Mouse (Mus musculus): ENCODE measurements around the gene March10.

March10 gene

GRCm38 (mm10) chr11:105456497-105456907, at the start of gene March10:
Gene March10 (minus strand): TSS chr11:105456735.
- peak; percentile 81 to 82 for DNase-seq (ENCODE audit: low spot score in 2 of 2)

- DNase-seq (ENCODE audit: low spot score in 2 of 2) = no peak
These were observed 49.8 kb upstream of the March10 start for GRCm38 (mm10) chr11:105506322-105506721.

- DNase-seq (ENCODE audit: low spot score in 2 of 2) = no peak
These were observed 48.5 kb upstream of the March10 start for GRCm38 (mm10) chr11:105505038-105505437.

- no peak for DNase-seq (ENCODE audit: low spot score in 2 of 2)
These were observed 45.8 kb upstream of the March10 start for GRCm38 (mm10) chr11:105502311-105502710.

- DNase-seq (ENCODE audit: low spot score in 2 of 2) = peak in 1 of 2 experiments; percentile 48
These were observed 41.0 kb upstream of the March10 start for GRCm38 (mm10) chr11:105497505-105497904.

- DNase-seq (ENCODE audit: low spot score in 2 of 2) = no peak
These were observed 40.1 kb upstream of the March10 start for GRCm38 (mm10) chr11:105496665-105497064.

- DNase-seq (ENCODE audit: low spot score in 2 of 2) = peak in 1 of 2 experiments; percentile 41
These were observed 39.2 kb upstream of the March10 start for GRCm38 (mm10) chr11:105495591-105496270.

- DNase-seq (ENCODE audit: low spot score in 2 of 2) = no peak
These were observed 38.3 kb upstream of the March10 start for GRCm38 (mm10) chr11:105494786-105495369.

- no peak for DNase-seq (ENCODE audit: low spot score in 2 of 2)
These were observed 35.9 kb upstream of the March10 start for GRCm38 (mm10) chr11:105492392-105492791.

GRCm38 (mm10) chr11:105490971-105491370, 34.4 kb upstream of the March10 start:
- no peak for DNase-seq (ENCODE audit: low spot score in 2 of 2)

- DNase-seq (ENCODE audit: low spot score in 2 of 2) = no peak
These were observed 28.9 kb upstream of the March10 start for GRCm38 (mm10) chr11:105485412-105485811.

- no peak for DNase-seq (ENCODE audit: low spot score in 2 of 2)
These were observed 28.5 kb upstream of the March10 start for GRCm38 (mm10) chr11:105484993-105485392.

GRCm38 (mm10) chr11:105482747-105483146, 26.2 kb upstream of the March10 start:
- no peak for DNase-seq (ENCODE audit: low spot score in 2 of 2)

GRCm38 (mm10) chr11:105474746-105475145, 18.2 kb upstream of the March10 start:
- no peak for DNase-seq (ENCODE audit: low spot score in 2 of 2)

- no peak for DNase-seq (ENCODE audit: low spot score in 2 of 2)
These were observed 17.8 kb upstream of the March10 start for GRCm38 (mm10) chr11:105474352-105474736.

- no peak for DNase-seq (ENCODE audit: low spot score in 2 of 2)
These were observed 17.3 kb upstream of the March10 start for GRCm38 (mm10) chr11:105473716-105474351.

GRCm38 (mm10) chr11:105472610-105473009, 16.1 kb upstream of the March10 start:
- DNase-seq (ENCODE audit: low spot score in 2 of 2) = no peak

- no peak for DNase-seq (ENCODE audit: low spot score in 2 of 2)
These were observed 14.4 kb upstream of the March10 start for GRCm38 (mm10) chr11:105470896-105471295.

- no peak for DNase-seq (ENCODE audit: low spot score in 2 of 2)
These were observed 13.0 kb upstream of the March10 start for GRCm38 (mm10) chr11:105469561-105469960.

GRCm38 (mm10) chr11:105469091-105469507, 12.6 kb upstream of the March10 start:
- no peak for DNase-seq (ENCODE audit: low spot score in 2 of 2)

GRCm38 (mm10) chr11:105468436-105468835, 11.9 kb upstream of the March10 start:
- DNase-seq (ENCODE audit: low spot score in 2 of 2) = no peak

GRCm38 (mm10) chr11:105467816-105468215, 11.3 kb upstream of the March10 start:
- DNase-seq (ENCODE audit: low spot score in 2 of 2) = no peak

- DNase-seq (ENCODE audit: low spot score in 2 of 2) = no peak
These were observed 10.7 kb upstream of the March10 start for GRCm38 (mm10) chr11:105467266-105467665.

All from right cerebral cortex, adult 2 months (tissue).